Mouse (Mus musculus) regulatory T cell (primary cell): ENCODE data around the gene Insc.

ENCODE experiments used
- in situ Hi-C: fragments of 300-600 bp; cut with MboI, MseI; formaldehyde crosslinking; loops from one replicate; pipeline ENCODE4 v1.15.1; 2025; ENCODE audit warnings: high pct_unique_total_duplicates

The Insc gene

GRCm38 (mm10) chr7:114762660-114763059, 19.2 kb downstream of the Insc start:
- in situ Hi-C loops: no loop called here

- in situ Hi-C loops: no loop called here
These were observed 21.8 kb downstream of the Insc start for GRCm38 (mm10) chr7:114765273-114765672.

GRCm38 (mm10) chr7:114766523-114766922, 23.0 kb downstream of the Insc start:
- in situ Hi-C loops: no loop called here

- in situ Hi-C loops: no loop called here
These were observed 25.0 kb downstream of the Insc start for GRCm38 (mm10) chr7:114768516-114768915.

- in situ Hi-C loops: no loop called here
These were observed 25.5 kb downstream of the Insc start for GRCm38 (mm10) chr7:114769041-114769440.

GRCm38 (mm10) chr7:114770586-114770985, 27.1 kb downstream of the Insc start:
- in situ Hi-C loops: no loop called here

GRCm38 (mm10) chr7:114771801-114772200, 28.3 kb downstream of the Insc start:
- in situ Hi-C loops: no loop called here

- in situ Hi-C loops: no loop called here
These were observed 30.3 kb downstream of the Insc start for GRCm38 (mm10) chr7:114773781-114774180.

GRCm38 (mm10) chr7:114775856-114776255, 32.4 kb downstream of the Insc start:
- in situ Hi-C loops: no loop called here

GRCm38 (mm10) chr7:114778156-114778770, 34.8 kb downstream of the Insc start:
- in situ Hi-C loops: no loop called here

GRCm38 (mm10) chr7:114779056-114779660, 35.7 kb downstream of the Insc start:
- in situ Hi-C loops: no loop called here

- in situ Hi-C loops: no loop called here
These were observed 39.8 kb downstream of the Insc start for GRCm38 (mm10) chr7:114783291-114783690.

- in situ Hi-C loops: no loop called here
These were observed 47.6 kb downstream of the Insc start for GRCm38 (mm10) chr7:114791087-114791486.

GRCm38 (mm10) chr7:114792026-114792425, 48.5 kb downstream of the Insc start:
- in situ Hi-C loops: no loop called here

GRCm38 (mm10) chr7:114794400-114794799, 50.9 kb downstream of the Insc start:
- in situ Hi-C loops: no loop called here

- in situ Hi-C loops: no loop called here
These were observed 59.1 kb downstream of the Insc start for GRCm38 (mm10) chr7:114802576-114802975.

- in situ Hi-C loops: no loop called here
These were observed 61.8 kb downstream of the Insc start for GRCm38 (mm10) chr7:114805311-114805710.

- in situ Hi-C loops: no loop called here
These were observed 63.8 kb downstream of the Insc start for GRCm38 (mm10) chr7:114807343-114807742.

GRCm38 (mm10) chr7:114808341-114808740, 64.8 kb downstream of the Insc start:
- in situ Hi-C loops: no loop called here

- in situ Hi-C loops: no loop called here
These were observed 73.9 kb downstream of the Insc start for GRCm38 (mm10) chr7:114817291-114817806.

- in situ Hi-C loops: no loop called here
These were observed 74.4 kb downstream of the Insc start for GRCm38 (mm10) chr7:114817879-114818278.

GRCm38 (mm10) chr7:114818351-114818750, 74.9 kb downstream of the Insc start:
- in situ Hi-C loops: no loop called here

- in situ Hi-C loops: no loop called here
These were observed 75.3 kb downstream of the Insc start for GRCm38 (mm10) chr7:114818836-114819235.
